Mouse (Mus musculus) hindbrain, embryonic 12.5 days (tissue): ENCODE results near the gene Zscan25. TPM values are rescaled to one million over a fixed set of nuclear protein-coding genes. Genes with fewer than 3 reads are reported as not detected.
"Not testable (repeated sequence)": the region's sequence is repeated elsewhere in the genome, so short reads cannot be mapped to it uniquely, and the experiment has no call there.

Experiments used
- ATAC-seq: fragments of 200-750 bp; cut with Nextera tagmentation; 2 replicates; pipeline ENCODE4 v1.8.0; 2017; ENCODE audit warnings: moderate TSS enrichment; ENCODE audit not compliant: low FRiP score
- H3K27ac ChIP-seq: fragments of 300-500 bp; sonication (generic); 2 replicates; pipeline ENCODE4 v1.5.1; 2016; ENCODE audit warnings: mild to moderate bottlenecking
- H3K27me3 ChIP-seq: fragments of 300-500 bp; sonication (generic); 2 replicates; pipeline ENCODE4 v1.6.1; 2016; ENCODE audit warnings: mild to moderate bottlenecking
- H3K36me3 ChIP-seq: fragments of 300-500 bp; sonication (generic); 2 replicates; pipeline ENCODE4 v1.6.1; 2016; ENCODE audit warnings: mild to moderate bottlenecking
- H3K4me1 ChIP-seq: fragments of 300-500 bp; sonication (generic); 2 replicates; pipeline ENCODE4 v1.6.1; 2016
- H3K4me2 ChIP-seq: fragments of 300-500 bp; sonication (generic); replicated peaks from 2 replicates; pipeline ENCODE4 v1.6.1; 2016; ENCODE audit warnings: mild to moderate bottlenecking
- H3K4me3 ChIP-seq: fragments of 300-500 bp; sonication (generic); 2 replicates; pipeline ENCODE4 v1.5.1; 2016; ENCODE audit warnings: mild to moderate bottlenecking
- H3K9ac ChIP-seq: fragments of 300-500 bp; sonication (generic); 2 replicates; pipeline ENCODE4 v1.6.1; 2016; ENCODE audit warnings: mild to moderate bottlenecking, moderate library complexity
- H3K9me3 ChIP-seq: fragments of 300-500 bp; sonication (generic); replicated peaks from 2 replicates; pipeline ENCODE4 v1.6.1; 2016; ENCODE audit warnings: mild to moderate bottlenecking
- WGBS: fragments of 180-500 bp; shearing (Covaris S2); methylation state at CpG from one replicate; pipeline ENCODE4 v1.1.7; 2016; 5-methylcytosine and 5-hydroxymethylcytosine counted together
- polyA plus RNA-seq: library from polyadenylated mRNA; unstranded; fragments of >200 nt; fragmentation: Nextera tagmentation; extraction: Ambion mirVana; gene quantifications from 2 replicates; pipeline ENCODE4 v1.2.1, GENCODE M21; 2016

Zscan25 gene
- polyA plus RNA-seq, 1 experiment from 2014 or later = 0.79 TPM

DNA sequence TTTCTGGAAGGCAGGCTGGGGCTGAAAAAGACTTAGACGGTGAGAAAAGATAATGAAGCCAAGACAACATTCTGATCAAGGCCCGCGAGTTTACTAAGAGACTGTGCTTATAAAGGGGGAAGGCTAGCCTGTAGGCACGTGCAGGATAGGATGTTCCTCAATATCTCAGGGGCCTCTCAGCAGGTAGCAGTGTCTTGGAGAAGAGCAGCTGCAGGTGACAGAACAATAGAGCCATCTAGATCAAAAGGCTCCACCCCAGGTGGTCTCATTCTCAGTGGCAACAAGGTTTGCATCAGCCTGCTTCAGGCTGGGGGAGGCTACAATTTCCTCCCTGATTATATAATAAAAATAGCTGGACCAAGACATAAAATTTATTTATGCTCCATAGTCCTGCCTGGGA lies 21.5 kb downstream of the Zscan25 start:
- not testable (repeated sequence) for H3K27ac ChIP-seq, H3K9me3 ChIP-seq, H3K9ac ChIP-seq, H3K4me1 ChIP-seq, H3K27me3 ChIP-seq, ATAC-seq, H3K36me3 ChIP-seq, H3K4me3 ChIP-seq, H3K4me2 ChIP-seq
- WGBS = 71% methylated on average over 4 of the region's 4 CpGs

GRCm38 (mm10) chr5:145302424-145302823 lies 22.1 kb downstream of the Zscan25 start:
- no peak for ATAC-seq
- no peaks in the 10 kb centered on the region for H3K27me3 ChIP-seq
- H3K4me3 ChIP-seq = no peak overlapping the region
- H3K4me1 ChIP-seq = no peaks in the 10 kb centered on the region
- no peaks in the 10 kb centered on the region for H3K9me3 ChIP-seq
- H3K36me3 ChIP-seq = no peaks in the 10 kb centered on the region
- no peak overlapping the region for H3K27ac ChIP-seq
- no peak overlapping the region for H3K9ac ChIP-seq
- H3K4me2 ChIP-seq = no peak overlapping the region
- WGBS = 70% methylated on average over 1 of the region's 1 CpGs

DNA sequence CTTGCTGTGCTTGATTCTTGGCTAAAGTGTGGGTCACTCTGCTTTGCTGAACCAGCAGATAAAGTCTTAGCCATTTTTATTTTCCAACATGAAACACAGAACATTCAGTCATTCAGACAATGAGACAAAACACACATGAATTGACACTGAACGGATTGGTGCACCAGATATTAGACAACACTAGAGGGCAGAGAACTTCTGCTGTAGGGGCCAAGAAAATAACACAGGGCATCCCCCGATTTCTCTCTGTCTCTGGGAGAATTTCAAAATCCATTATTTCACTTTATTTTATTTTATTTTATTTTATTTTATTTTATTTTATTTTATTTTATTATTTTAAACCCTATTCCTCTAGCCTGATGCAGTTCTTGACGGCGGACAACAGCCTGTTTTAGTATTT lies 26.7 kb downstream of the Zscan25 start:
- H3K9me3 ChIP-seq, ATAC-seq, H3K9ac ChIP-seq, H3K27ac ChIP-seq, H3K36me3 ChIP-seq, H3K27me3 ChIP-seq, H3K4me3 ChIP-seq, H3K4me2 ChIP-seq, H3K4me1 ChIP-seq: not testable (repeated sequence)
- WGBS = 93% methylated on average over 4 of the region's 4 CpGs

DNA sequence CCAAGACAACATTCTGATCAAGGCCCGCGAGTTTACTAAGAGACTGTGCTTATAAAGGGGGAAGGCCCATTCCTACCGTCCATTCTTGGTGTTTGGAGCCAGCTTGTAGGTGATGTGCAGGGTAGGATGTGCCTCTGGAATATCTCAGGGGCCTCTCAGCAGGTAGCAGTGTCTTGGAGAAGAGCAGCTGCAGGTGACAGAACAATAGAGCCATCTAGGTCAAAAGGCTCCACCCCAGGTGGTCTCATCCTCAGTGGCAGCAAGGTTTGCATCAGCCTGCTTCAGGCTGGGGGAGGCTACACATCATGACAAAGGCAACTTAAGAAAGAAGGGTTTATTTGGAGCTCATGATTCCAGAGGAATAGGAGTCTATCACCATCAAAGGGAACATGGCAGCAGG lies 27.5 kb downstream of the Zscan25 start:
- not testable (repeated sequence) for H3K4me1 ChIP-seq, H3K27me3 ChIP-seq, ATAC-seq, H3K9me3 ChIP-seq, H3K27ac ChIP-seq, H3K4me3 ChIP-seq, H3K9ac ChIP-seq, H3K36me3 ChIP-seq, H3K4me2 ChIP-seq
- 86% methylated on average over 3 of the region's 3 CpGs for WGBS

DNA sequence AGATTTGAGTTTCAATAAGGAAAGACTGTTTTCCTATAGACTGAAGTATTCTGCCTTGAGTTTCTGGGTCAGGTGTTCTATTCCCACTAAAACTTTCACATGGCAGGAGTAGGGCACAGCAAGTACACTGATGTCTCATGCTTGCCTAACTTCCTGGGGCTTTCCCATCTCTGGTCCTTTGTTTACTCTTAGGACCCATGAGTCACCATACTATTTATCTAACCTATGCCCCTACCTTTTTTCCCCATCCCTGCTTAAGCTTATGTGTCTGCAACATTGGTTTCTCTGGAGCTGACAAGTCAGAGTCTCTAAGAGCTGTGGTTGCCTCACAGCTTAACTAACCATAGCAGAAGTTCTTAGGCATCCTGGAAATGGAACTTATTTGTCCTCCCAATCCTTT lies 33.5 kb downstream of the Zscan25 start:
- Histone ChIP-seq H3K4me1 (no peaks in the 10 kb centered on the region), H3K9ac (no peak overlapping the region), H3K36me3 (no peaks in the 10 kb centered on the region), H3K9me3 (peaks cover 16% of the 10 kb centered on the region; the same call in 1 of the 2 replicates), H3K27me3 (no peaks in the 10 kb centered on the region), H3K4me2 (no peak overlapping the region), H3K27ac (no peak overlapping the region), H3K4me3 (no peak overlapping the region)
- ATAC-seq = no peak

DNA sequence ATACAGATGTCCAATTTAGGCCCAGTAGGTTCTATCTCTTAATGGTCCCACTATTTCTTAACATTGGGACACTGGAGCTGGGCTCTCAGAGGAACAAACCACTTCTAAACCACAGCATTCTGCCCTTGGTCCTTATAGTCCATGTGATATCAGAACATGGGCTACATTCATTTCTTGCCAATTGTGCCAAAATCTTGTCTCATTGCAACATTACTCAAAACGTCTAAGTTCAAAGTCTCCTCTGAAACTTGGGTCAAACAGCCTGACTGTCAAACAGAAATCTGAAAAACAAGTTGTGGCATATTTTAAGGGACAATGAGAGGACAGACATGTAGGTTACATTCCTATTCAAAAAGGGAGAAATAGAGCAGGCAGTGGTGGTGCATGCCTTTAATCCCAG lies 36.8 kb downstream of the Zscan25 start:
- no peak for ATAC-seq
- Histone ChIP-seq H3K4me2 (no peak overlapping the region), H3K27ac (no peak overlapping the region), H3K36me3 (no peaks in the 10 kb centered on the region), H3K9ac (no peak overlapping the region), H3K4me1 (no peaks in the 10 kb centered on the region), H3K27me3 (no peaks in the 10 kb centered on the region), H3K9me3 (peaks cover 15% of the 10 kb centered on the region), H3K4me3 (no peak overlapping the region)
- WGBS = 89% methylated on average over 1 of the region's 1 CpGs

DNA sequence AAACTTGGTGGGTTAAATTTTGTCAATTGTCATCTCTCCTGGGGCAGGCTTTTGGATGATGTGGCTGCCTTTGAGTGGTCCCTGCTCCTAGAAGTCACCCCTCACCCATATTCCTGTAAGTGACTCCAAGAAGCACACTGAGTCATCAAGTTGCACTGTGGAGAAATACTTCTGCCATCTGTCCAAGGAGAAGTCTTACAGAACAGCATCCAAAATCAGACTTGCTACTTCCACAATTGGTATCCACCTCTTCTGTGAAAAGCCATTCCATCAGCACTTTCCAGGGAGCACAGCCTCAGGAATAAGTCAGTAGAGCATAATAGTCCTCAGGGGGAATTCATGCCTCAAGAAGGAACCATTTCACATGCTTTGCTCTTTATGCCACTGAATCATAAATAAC lies 58.5 kb downstream of the Zscan25 start:
- H3K36me3 ChIP-seq, H3K27ac ChIP-seq, H3K4me2 ChIP-seq, H3K27me3 ChIP-seq, H3K4me1 ChIP-seq, ATAC-seq, H3K9ac ChIP-seq, H3K4me3 ChIP-seq: not testable (repeated sequence)
- H3K9me3 ChIP-seq = peaks cover 11% of the 10 kb centered on the region; the same call in 1 of the 2 replicates

Other genes starting within 250 kb of the Zscan25 start
- gene Gm4871, start 247.7 kb upstream of the Zscan25 start, polyA plus RNA-seq = not detected in 2 replicates
- not detected in 2 replicates for gene 1700018F24Rik, start 237.5 kb upstream of the Zscan25 start, polyA plus RNA-seq
- 191 and 201 TPM in 2 replicates for gene Arpc1a, start 196.7 kb upstream of the Zscan25 start, polyA plus RNA-seq
- gene Kpna7, start 196.5 kb upstream of the Zscan25 start, polyA plus RNA-seq = not detected in 2 replicates
- gene Arpc1b, start 166.3 kb upstream of the Zscan25 start, polyA plus RNA-seq = 95.5 and 108 TPM in 2 replicates
- gene Pdap1, start 140.3 kb upstream of the Zscan25 start, polyA plus RNA-seq = 111 and 144 TPM in 2 replicates
- gene Bud31, start 140.1 kb upstream of the Zscan25 start, polyA plus RNA-seq = 210 and 215 TPM in 2 replicates
- 20.6 and 21.3 TPM in 2 replicates for gene Ptcd1, start 113.4 kb upstream of the Zscan25 start, polyA plus RNA-seq
- gene Cpsf4, start 113.3 kb upstream of the Zscan25 start, polyA plus RNA-seq = 58.1 and 58.4 TPM in 2 replicates
- 476 and 529 TPM in 2 replicates for gene Atp5j2, start 88.4 kb upstream of the Zscan25 start, polyA plus RNA-seq
- gene Zkscan14, start 78.6 kb upstream of the Zscan25 start, polyA plus RNA-seq = 10.5 and 11.3 TPM in 2 replicates
- 17.9 and 20.2 TPM in 2 replicates for gene Zkscan5, start 75.9 kb upstream of the Zscan25 start, polyA plus RNA-seq
- gene Zfp655, start 48.8 kb upstream of the Zscan25 start, polyA plus RNA-seq = 43.6 and 45.9 TPM in 2 replicates
- gene Cyp3a57, start 64.8 kb downstream of the Zscan25 start, polyA plus RNA-seq = not detected in 2 replicates
- not detected in 2 replicates for gene Cyp3a16, start 189.2 kb downstream of the Zscan25 start, polyA plus RNA-seq